8 mouse cellular contexts compared by ENCODE assay signal in the genomic region with DNA sequence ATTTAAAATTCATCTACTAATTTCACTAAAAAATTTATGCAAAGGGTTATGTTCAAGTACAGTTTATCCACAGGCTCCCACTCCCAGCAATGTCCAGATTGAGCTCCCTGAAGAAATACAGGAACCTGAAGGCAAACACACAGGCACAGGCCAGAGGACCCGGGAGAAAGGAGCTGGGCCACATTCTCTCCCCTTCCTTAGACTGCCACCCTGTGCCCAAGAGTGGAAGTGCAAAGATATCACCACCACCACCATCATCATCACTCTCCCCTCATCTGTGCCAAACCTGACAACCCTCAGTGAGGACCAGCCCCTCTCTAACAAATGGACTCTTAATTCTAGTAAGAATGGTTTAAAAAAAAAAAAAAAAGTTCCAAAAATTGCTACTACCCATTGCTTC. TPM values are rescaled to one million over a fixed set of nuclear protein-coding genes. Genes with fewer than 3 reads are reported as not detected.
DNase-seq lines count a peak whose midpoint lies in the region; ATAC-seq and TF ChIP-seq lines count a peak whose summit lies in the region.

No protein-coding gene starts in this region.

- no peak overlapping the region for H3K4me3 ChIP-seq in hindbrain, embryonic 14.5 days (replicated peaks; ENCODE audit: low read length)
- H3K4me3 ChIP-seq in liver, embryonic 12.5 days: no peak overlapping the region
- no peak overlapping the region for H3K4me3 ChIP-seq in olfactory bulb, adult 2 months (ENCODE audit: insufficient read depth, low read depth, low read length)

- peak; percentile 96 for ATAC-seq in common myeloid progenitor, adult 5-6 weeks (replicated peaks; ENCODE audit: low read depth, poor library complexity, severe bottlenecking)
- ATAC-seq in hindbrain, embryonic 14.5 days (ENCODE audit: low FRiP score): no peak
- ATAC-seq in liver, embryonic 12.5 days: peak; percentile 30; the same call in 1 of the 2 replicates

- WGBS in hindbrain, embryonic 14.5 days: 11% methylated on average over 1 of the region's 1 CpGs
- 27% methylated on average over 1 of the region's 1 CpGs for WGBS in liver, embryonic 12.5 days (ENCODE audit: insufficient replicate concordance)
- whole genome bisulfite sequencing in olfactory bulb, adult 2 months: 0% methylated on average over 1 of the region's 1 CpGs

- no peaks in the 10 kb centered on the region for H3K27me3 ChIP-seq in hindbrain, embryonic 14.5 days (ENCODE audit: control insufficient read depth, insufficient read depth, low read length)
- H3K27me3 ChIP-seq in liver, embryonic 12.5 days (replicated peaks): no peaks in the 10 kb centered on the region

- no peak overlapping the region for H3K27ac ChIP-seq in hindbrain, embryonic 14.5 days
- H3K27ac ChIP-seq in liver, embryonic 12.5 days: no peak overlapping the region
- no peak overlapping the region for H3K27ac ChIP-seq in olfactory bulb, adult 2 months (ENCODE audit: insufficient read depth, low read depth, low read length)

- no peak for TF ChIP-seq POLR2A in olfactory bulb, adult 2 months (IDR thresholded peaks at IDR 0.05; ENCODE audit: insufficient read depth, low read depth, low read length)

- DNase-seq in right cerebral cortex, adult 18-20 months: peak; percentile 28
- no peak for DNase-seq in right cerebral cortex, postnatal 36 days (ENCODE audit: low spot score in 2 of 2)
- peak; percentile 62 for DNase-seq in adipocyte (ENCODE audit: low spot score)
- DNase-seq in hindbrain, embryonic 14.5 days (ENCODE audit: low spot score): peak; percentile 59
- DNase-seq in Muller cell, postnatal 12 days (ENCODE audit: inconsistent ontology term): no peak

- H3K36me3 ChIP-seq in hindbrain, embryonic 14.5 days (replicated peaks; ENCODE audit: control insufficient read depth, insufficient read depth): peaks cover 88% of the 10 kb centered on the region
- peaks cover 96% of the 10 kb centered on the region for H3K36me3 ChIP-seq in liver, embryonic 12.5 days

- H3K9ac ChIP-seq in hindbrain, embryonic 14.5 days: no peak overlapping the region
- H3K9ac ChIP-seq in liver, embryonic 12.5 days: no peak overlapping the region

- peak; percentile 55 for TF ChIP-seq CTCF in olfactory bulb, adult 2 months (IDR thresholded peaks at IDR 0.05; ENCODE audit: insufficient read depth, low read depth, low read length)

- no peak overlapping the region for H3K4me2 ChIP-seq in hindbrain, embryonic 14.5 days (replicated peaks)
- H3K4me2 ChIP-seq in liver, embryonic 12.5 days: no peak overlapping the region

- no peaks in the 10 kb centered on the region for H3K9me3 ChIP-seq in hindbrain, embryonic 14.5 days (ENCODE audit: control insufficient read depth, low read length)
- H3K9me3 ChIP-seq in liver, embryonic 12.5 days (replicated peaks): no peaks in the 10 kb centered on the region

- H3K4me1 ChIP-seq in hindbrain, embryonic 14.5 days (replicated peaks; ENCODE audit: control insufficient read depth, insufficient read depth, low read length): no peaks in the 10 kb centered on the region
- no peaks in the 10 kb centered on the region for H3K4me1 ChIP-seq in liver, embryonic 12.5 days
- no peaks in the 10 kb centered on the region for H3K4me1 ChIP-seq in olfactory bulb, adult 2 months (ENCODE audit: control insufficient read depth, insufficient read depth, low read length)

RNA-seq across cellular contexts. Expression of a gene that starts 19.3 kb away (rescaled TPM):
- total RNA-seq in common myeloid progenitor, adult 5-6 weeks (2017): 85.5 and 98.0 TPM in 2 replicates
- 84.6 and 88.6 TPM in 2 replicates for polyA plus RNA-seq in hindbrain, embryonic 14.5 days (2014; fragmentation: Nextera tagmentation; extraction: Ambion mirVana)
- 47.5 and 48.1 TPM in 2 replicates for polyA plus RNA-seq in liver, embryonic 12.5 days (2016; fragmentation: Nextera tagmentation; extraction: Ambion mirVana)
- not detected in 2 replicates for polyA plus RNA-seq in olfactory bulb, adult 2 months (2012; ENCODE audit: insufficient read depth, insufficient read length, low replicate concordance, missing spikeins)

Comparison
In these comparisons a context has a peak if more than half of its experiments do, and no peak if none do; other contexts are left out.
1. DNase-seq: peak in right cerebral cortex, adult 18-20 months (single experiment), adipocyte (single experiment) and hindbrain, embryonic 14.5 days (single experiment); none in right cerebral cortex, postnatal 36 days (0 of 2) and Muller cell, postnatal 12 days (single experiment).